Mouse (Mus musculus) E14TG2a.4 (cell line): ENCODE measurements around the gene Mccc1.

Source experiments
- CTCF ChIP-seq: conservative IDR thresholded peaks from 2 replicates; pipeline ENCODE4 v1.5.1; 2014; ENCODE audit warnings: low read length
- NANOG ChIP-seq: IDR thresholded peaks from 2 replicates; pipeline ENCODE4 v1.6.1; 2014; ENCODE audit warnings: borderline replicate concordance, low read length, mixed read lengths

DNA sequence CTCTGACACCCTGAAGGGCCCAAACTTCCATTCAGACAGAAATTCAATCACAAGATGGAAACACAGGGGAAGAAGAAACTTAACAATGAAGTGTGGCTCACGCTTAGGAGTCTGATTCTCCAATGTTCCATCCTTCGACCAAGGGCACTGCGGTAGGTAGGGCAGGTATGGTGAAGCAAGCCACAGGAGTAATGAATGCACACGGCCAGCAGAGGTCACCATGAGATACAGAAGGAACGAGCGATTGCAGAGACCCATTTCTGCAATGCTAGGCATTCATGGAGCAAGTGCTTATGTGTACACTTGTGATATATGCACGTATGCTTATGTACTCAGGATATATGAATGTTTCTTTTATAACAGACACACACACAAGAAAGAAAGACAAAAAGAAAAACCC lies 26.9 kb downstream of the Mccc1 start:
- TF ChIP-seq CTCF = peak; percentile 71
- TF ChIP-seq NANOG = no peak
